Mouse (Mus musculus) limb, embryonic 11.5 days (tissue): ENCODE results near the gene A930017K11Rik. TPM values are rescaled to one million over a fixed set of nuclear protein-coding genes. Genes with fewer than 3 reads are reported as not detected.
A peak's percentile ranks its signal among the peaks of the same experiment; 100 is the strongest.

Experiments used
- ATAC-seq: fragments of 200-750 bp; cut with Nextera tagmentation; 2 replicates; pipeline ENCODE4 v1.8.0; 2017; ENCODE audit warnings: low read depth; ENCODE audit not compliant: insufficient number of reproducible peaks, low FRiP score, low TSS enrichment
- DNase-seq: peaks from one replicate; pipeline ENCODE4 v3.0.0-alpha.2; 2015; ENCODE audit warnings: low spot score
- H3K27ac ChIP-seq: fragments of 300-500 bp; sonication (generic); replicated peaks from 2 replicates; pipeline ENCODE4 v1.5.1; 2014; ENCODE audit warnings: low read depth, mild to moderate bottlenecking, low read length
- H3K27me3 ChIP-seq: fragments of 300-500 bp; sonication (generic); 2 replicates; pipeline ENCODE4 v1.6.1; 2014; ENCODE audit warnings: mild to moderate bottlenecking, low read length, mixed read lengths; ENCODE audit not compliant: control insufficient read depth, insufficient read depth
- H3K36me3 ChIP-seq: fragments of 300-500 bp; sonication (generic); 2 replicates; pipeline ENCODE4 v1.6.1; 2014; ENCODE audit warnings: mild to moderate bottlenecking, low read length, moderate library complexity, mixed read lengths; ENCODE audit not compliant: control insufficient read depth, insufficient read depth
- H3K4me1 ChIP-seq: fragments of 300-500 bp; sonication (generic); 2 replicates; pipeline ENCODE4 v1.6.1; 2014; ENCODE audit warnings: low read length, mixed read lengths; ENCODE audit not compliant: control insufficient read depth, insufficient read depth
- H3K4me2 ChIP-seq: fragments of 300-500 bp; sonication (generic); 2 replicates; pipeline ENCODE4 v1.6.1; 2014; ENCODE audit warnings: low read depth, mild to moderate bottlenecking, moderate library complexity; ENCODE audit not compliant: severe bottlenecking
- H3K4me3 ChIP-seq: fragments of 300-500 bp; sonication (generic); 2 replicates; pipeline ENCODE4 v1.5.1; 2014; ENCODE audit warnings: low read depth, low read length
- H3K9ac ChIP-seq: fragments of 300-500 bp; sonication (generic); 2 replicates; pipeline ENCODE4 v1.6.1; 2014; ENCODE audit warnings: mild to moderate bottlenecking, low read length
- H3K9me3 ChIP-seq: fragments of 300-500 bp; sonication (generic); 2 replicates; pipeline ENCODE4 v1.6.1; 2016; ENCODE audit warnings: low read length; ENCODE audit not compliant: control insufficient read depth
- WGBS: fragments of 180-500 bp; shearing (Covaris S2); extraction: QIAGEN DNeasy Blood & Tissue Kit; methylation state at CpG from one replicate; pipeline ENCODE4 v1.1.7; 2014; 5-methylcytosine and 5-hydroxymethylcytosine counted together
- polyA plus RNA-seq: library from polyadenylated mRNA; unstranded; fragments of >200 nt; fragmentation: Nextera tagmentation; extraction: Ambion mirVana; gene quantifications from 2 replicates; pipeline ENCODE4 v1.2.1, GENCODE M21; 2014

A930017K11Rik gene
- polyA plus RNA-seq, 1 experiment from 2014 or later = 0.33 TPM

- Histone ChIP-seq H3K4me2 (no peak overlapping the region), H3K27ac (no peak overlapping the region), H3K9me3 (no peaks in the 10 kb centered on the region), H3K9ac (no peak overlapping the region), H3K4me3 (no peak overlapping the region), H3K4me1 (no peaks in the 10 kb centered on the region), H3K27me3 (no peaks in the 10 kb centered on the region), H3K36me3 (peaks cover 13% of the 10 kb centered on the region; the same call in 1 of the 2 replicates)
- DNase-seq (no peak), ATAC-seq (no peak)
- 74% methylated on average over 2 of the region's 2 CpGs for WGBS
Measured at GRCm38 (mm10) chr17:25925348-25925747, 27.0 kb downstream of the A930017K11Rik start.

GRCm38 (mm10) chr17:25922120-25922519, 30.2 kb downstream of the A930017K11Rik start:
- WGBS = 80% methylated on average over 5 of the region's 5 CpGs

DNA sequence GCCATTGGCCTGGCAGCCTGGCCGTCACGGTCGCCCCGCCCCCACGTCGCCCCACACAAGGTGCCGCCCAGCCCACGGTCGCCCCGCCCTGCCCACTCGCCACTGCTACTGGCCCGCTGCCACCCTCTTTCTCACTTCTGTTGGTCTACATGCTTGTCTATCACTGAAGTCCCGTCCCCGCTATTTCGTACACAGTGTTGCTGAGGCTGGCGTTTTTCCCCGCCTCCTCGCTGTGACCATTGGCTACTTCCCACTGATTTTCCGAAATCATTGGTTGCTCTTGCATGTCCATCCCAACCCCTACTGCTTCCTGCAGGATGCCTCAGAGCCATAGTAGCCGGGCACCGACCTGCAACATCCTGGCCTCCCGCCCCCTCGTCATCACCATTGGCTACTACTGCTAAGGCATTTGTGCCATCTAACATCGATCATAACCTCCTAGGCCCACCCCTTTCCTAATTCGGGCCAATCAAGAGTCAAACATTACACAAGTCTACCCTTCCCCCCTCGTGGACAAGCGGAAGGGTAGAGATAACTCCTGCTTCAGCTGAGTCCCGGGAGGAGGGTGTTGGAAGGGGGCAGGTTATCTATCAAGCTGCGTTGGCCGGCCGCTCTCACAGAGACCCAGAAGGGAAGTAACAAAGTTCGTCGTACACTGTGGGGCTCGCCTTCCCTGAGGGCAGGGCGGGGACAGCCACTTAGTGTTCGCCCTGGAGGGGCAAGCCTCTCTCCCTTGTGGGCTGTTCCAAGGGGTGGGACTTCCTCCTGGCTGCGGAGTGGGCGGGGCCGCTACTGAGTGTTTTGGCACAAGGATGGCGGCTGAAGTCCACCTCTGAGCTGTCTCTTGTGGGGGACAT, 32.4 kb downstream of the A930017K11Rik start:
- WGBS = under 1% methylated on average over 40 of the region's 40 CpGs
- ATAC-seq = peak; percentile 99

More at GRCm38 (mm10) chr17:25922120-25922519, 30.2 kb downstream of the A930017K11Rik start:
- Histone ChIP-seq H3K4me3 (no peak overlapping the region), H3K4me2 (no peak overlapping the region), H3K9ac (no peak overlapping the region), H3K9me3 (no peaks in the 10 kb centered on the region), H3K27me3 (no peaks in the 10 kb centered on the region), H3K4me1 (peaks cover 5% of the 10 kb centered on the region), H3K36me3 (0 out of 2 replicates have a peak, but pooled peaks cover 3% of the 10 kb centered on the region), H3K27ac (no peak overlapping the region)
- no peak for ATAC-seq
- no peak for DNase-seq

GRCm38 (mm10) chr17:25919144-25919785, 33.1 kb downstream of the A930017K11Rik start, which contains the start of gene Rab40c:
Gene Rab40c (minus strand): TSS chr17:25919727.
- peak; percentile 1; the same call in 1 of the 2 replicates for ATAC-seq
- peak within 1 kb of the TSS; percentile 95 for H3K4me2 ChIP-seq
- H3K27me3 ChIP-seq = no peaks in the 10 kb centered on the region
- H3K9ac ChIP-seq = peak within 1 kb of the TSS; percentile 78
- H3K27ac ChIP-seq = peak within 1 kb of the TSS; percentile 74; the same call in 1 of the 2 replicates
- DNase-seq = peak; percentile 50
- H3K9me3 ChIP-seq = no peaks in the 10 kb centered on the region
- peak within 1 kb of the TSS; percentile 94 for H3K4me3 ChIP-seq
- under 1% methylated on average over 56 of the region's 78 CpGs for WGBS
- H3K4me1 ChIP-seq = peaks cover 5% of the 10 kb centered on the region
- H3K36me3 ChIP-seq = no peaks in the 10 kb centered on the region

More for the DNA sequence above, 32.4 kb downstream of the A930017K11Rik start:
- Histone ChIP-seq H3K36me3 (no peaks in the 10 kb centered on the region), H3K4me1 (peaks cover 5% of the 10 kb centered on the region), H3K4me2 (peak overlapping the region; percentile 95), H3K27me3 (no peaks in the 10 kb centered on the region), H3K4me3 (peak overlapping the region; percentile 94), H3K27ac (peak overlapping the region; percentile 74; the same call in 1 of the 2 replicates), H3K9ac (peak overlapping the region; percentile 78), H3K9me3 (no peaks in the 10 kb centered on the region)
- DNase-seq = peak; percentile 99

DNA sequence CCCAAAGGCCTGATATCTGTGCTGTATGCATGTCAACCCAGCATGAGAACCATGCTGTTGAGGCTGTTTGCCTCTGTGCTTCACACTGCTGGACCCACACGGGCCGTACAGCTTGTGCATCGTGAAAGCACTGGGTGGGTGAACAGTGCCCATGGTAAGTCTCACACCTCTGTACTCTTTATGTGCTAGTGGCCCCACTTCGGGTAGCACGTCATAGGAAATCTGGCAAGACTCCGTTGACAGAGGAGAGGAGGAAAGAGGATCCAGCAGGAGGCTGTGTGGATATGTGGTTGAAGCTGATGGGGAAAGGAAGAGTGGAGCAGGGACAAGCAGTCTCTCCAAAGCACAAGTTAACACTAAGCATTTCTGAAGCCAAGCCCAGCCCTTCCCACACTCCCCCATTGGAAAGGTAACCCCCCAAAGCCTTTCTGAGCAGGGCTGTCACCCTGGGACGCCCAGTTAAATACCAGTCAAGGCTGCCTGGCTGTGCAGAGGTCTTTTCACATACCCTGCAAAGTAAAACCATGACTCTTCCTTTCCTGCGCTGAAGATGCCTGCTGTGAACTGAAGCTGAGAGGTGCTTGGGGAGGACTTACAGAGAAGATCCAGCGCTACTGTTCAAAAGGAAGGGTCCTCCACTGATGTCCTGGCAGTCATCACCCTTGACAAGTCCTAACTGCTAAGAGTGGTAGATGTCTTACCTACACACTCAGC, 34.2 kb downstream of the A930017K11Rik start:
- H3K4me2 ChIP-seq = peak overlapping the region; percentile 95
- WGBS = 84% methylated on average over 9 of the region's 9 CpGs
- peaks cover 5% of the 10 kb centered on the region for H3K4me1 ChIP-seq

GRCm38 (mm10) chr17:25916931-25917647, 35.3 kb downstream of the A930017K11Rik start:
- DNase-seq (no peak), ATAC-seq (no peak)
- Histone ChIP-seq H3K27me3 (no peaks in the 10 kb centered on the region), H3K9me3 (no peaks in the 10 kb centered on the region), H3K4me1 (peaks cover 5% of the 10 kb centered on the region), H3K36me3 (no peaks in the 10 kb centered on the region), H3K4me3 (no peak overlapping the region), H3K9ac (no peak overlapping the region), H3K4me2 (no peak overlapping the region), H3K27ac (no peak overlapping the region)
- 85% methylated on average over 8 of the region's 8 CpGs for WGBS

More for the DNA sequence above, 34.2 kb downstream of the A930017K11Rik start:
- Histone ChIP-seq H3K4me3 (peak overlapping the region; percentile 94), H3K36me3 (no peaks in the 10 kb centered on the region), H3K9ac (peak overlapping the region; percentile 78; the same call in 1 of the 2 replicates), H3K27me3 (no peaks in the 10 kb centered on the region), H3K27ac (no peak overlapping the region), H3K9me3 (no peaks in the 10 kb centered on the region)
- no peak for DNase-seq
- ATAC-seq = no peak

GRCm38 (mm10) chr17:25914295-25914694, 38.1 kb downstream of the A930017K11Rik start:
- no peak overlapping the region for H3K4me2 ChIP-seq
- H3K36me3 ChIP-seq = no peaks in the 10 kb centered on the region
- ATAC-seq = no peak
- H3K4me3 ChIP-seq = no peak overlapping the region
- no peaks in the 10 kb centered on the region for H3K27me3 ChIP-seq
- WGBS = 88% methylated on average over 4 of the region's 4 CpGs
- no peak overlapping the region for H3K27ac ChIP-seq
- peaks cover 5% of the 10 kb centered on the region for H3K4me1 ChIP-seq
- no peaks in the 10 kb centered on the region for H3K9me3 ChIP-seq
- no peak for DNase-seq
- no peak overlapping the region for H3K9ac ChIP-seq
